Mouse (Mus musculus): ENCODE measurements at regions not wholly inside any gene's neighbourhood (a gene's known extent, or its start where the extent isn't known, plus 50 kb on each side); places are given as distances from the start of the nearest gene placed in this dataset.

DNA sequence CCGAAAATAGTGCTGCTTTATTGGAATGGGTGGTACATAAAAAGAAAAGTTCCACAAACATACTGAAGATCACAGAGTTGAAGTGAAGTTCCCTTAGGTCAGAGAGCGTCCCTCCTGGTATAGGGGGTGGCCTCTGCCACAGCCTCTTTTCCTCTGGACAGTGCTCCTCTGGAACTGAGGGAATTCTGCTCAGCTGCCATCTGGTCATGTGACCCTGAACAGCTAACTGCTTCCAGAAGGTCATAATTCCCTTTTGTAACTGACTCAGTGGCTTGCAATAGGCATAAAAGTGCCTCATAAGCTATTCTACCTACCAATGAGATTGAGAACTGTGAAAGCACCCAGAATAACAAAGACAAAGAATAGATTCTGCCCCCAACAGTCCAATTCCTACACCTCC is 414.4 kb downstream of the Lrig3 start:
- no peak for TF ChIP-seq CTCF (IDR thresholded peaks at IDR 0.05; ENCODE audit: extremely low read depth, insufficient read depth, low read length)
- TF ChIP-seq POLR2A (IDR thresholded peaks at IDR 0.05; ENCODE audit: extremely low read depth, insufficient read depth, low read length) = no peak
